Mouse (Mus musculus) kidney, embryonic 14.5 days (tissue): ENCODE results near the gene Trpm4. TPM values are rescaled to one million over a fixed set of nuclear protein-coding genes. Genes with fewer than 3 reads are reported as not detected.

Experiments
- ATAC-seq: fragments of 200-750 bp; cut with Nextera tagmentation; 2 replicates; pipeline ENCODE4 v1.8.0; 2017; ENCODE audit warnings: moderate number of reproducible peaks, mild to moderate bottlenecking, moderate TSS enrichment, moderate library complexity; ENCODE audit not compliant: low FRiP score, low TSS enrichment
- H3K27ac ChIP-seq: fragments of 300-500 bp; sonication (generic); 2 replicates; pipeline ENCODE4 v1.5.1; 2014; ENCODE audit warnings: low read depth, mild to moderate bottlenecking, low read length, moderate library complexity, mixed read lengths
- H3K27me3 ChIP-seq: fragments of 300-500 bp; sonication (generic); 2 replicates; pipeline ENCODE4 v1.6.1; 2014; ENCODE audit warnings: mild to moderate bottlenecking, low read length; ENCODE audit not compliant: control insufficient read depth, insufficient read depth
- H3K36me3 ChIP-seq: fragments of 300-500 bp; sonication (generic); 2 replicates; pipeline ENCODE4 v1.6.1; 2014; ENCODE audit warnings: low read length, mixed read lengths; ENCODE audit not compliant: control insufficient read depth, insufficient read depth
- H3K4me1 ChIP-seq: fragments of 300-500 bp; sonication (generic); 2 replicates; pipeline ENCODE4 v1.6.1; 2014; ENCODE audit warnings: low read length, mixed read lengths; ENCODE audit not compliant: control insufficient read depth, insufficient read depth
- H3K4me2 ChIP-seq: fragments of 300-500 bp; sonication (generic); replicated peaks from 2 replicates; pipeline ENCODE4 v1.6.1; 2014; ENCODE audit warnings: low read depth, mild to moderate bottlenecking, low read length
- H3K4me3 ChIP-seq: fragments of 300-500 bp; sonication (generic); 2 replicates; pipeline ENCODE4 v1.5.1; 2014; ENCODE audit warnings: mild to moderate bottlenecking, low read length
- H3K9ac ChIP-seq: fragments of 300-500 bp; sonication (generic); 2 replicates; pipeline ENCODE4 v1.6.1; 2014; ENCODE audit warnings: low read depth, mild to moderate bottlenecking, low read length, moderate library complexity
- H3K9me3 ChIP-seq: fragments of 300-500 bp; sonication (generic); 2 replicates; pipeline ENCODE4 v1.6.1; 2016; ENCODE audit warnings: low read length; ENCODE audit not compliant: control insufficient read depth
- WGBS: fragments of 180-500 bp; shearing (Covaris S2); extraction: QIAGEN DNeasy Blood & Tissue Kit; methylation state at CpG from one replicate; pipeline ENCODE4 v1.1.7; 2014; 5-methylcytosine and 5-hydroxymethylcytosine counted together
- polyA plus RNA-seq: library from polyadenylated mRNA; unstranded; fragments of >200 nt; fragmentation: Nextera tagmentation; extraction: Ambion mirVana; gene quantifications from 2 replicates; pipeline ENCODE4 v1.2.1, GENCODE M21; 2014

Gene Trpm4
- polyA plus RNA-seq, 1 experiment from 2014 or later = 11.3 TPM

- Histone ChIP-seq H3K9me3 (no peaks in the 10 kb centered on the region), H3K9ac (no peak overlapping the region), H3K4me1 (peaks cover 23% of the 10 kb centered on the region), H3K4me2 (no peak overlapping the region), H3K4me3 (no peak overlapping the region), H3K27me3 (no peaks in the 10 kb centered on the region), H3K27ac (no peak overlapping the region), H3K36me3 (peaks cover 3% of the 10 kb centered on the region; the same call in 1 of the 2 replicates)
- no peak for ATAC-seq
- 20% methylated on average over 9 of the region's 9 CpGs for WGBS
Observed at GRCm38 (mm10) chr7:45309455-45309854, 24.1 kb downstream of the Trpm4 start.

GRCm38 (mm10) chr7:45308551-45309240 is 24.9 kb downstream of the Trpm4 start:
- Histone ChIP-seq H3K36me3 (peaks cover 3% of the 10 kb centered on the region; the same call in 1 of the 2 replicates), H3K4me3 (no peak overlapping the region), H3K9me3 (no peaks in the 10 kb centered on the region), H3K4me2 (no peak overlapping the region), H3K4me1 (peaks cover 20% of the 10 kb centered on the region), H3K9ac (no peak overlapping the region), H3K27ac (no peak overlapping the region), H3K27me3 (no peaks in the 10 kb centered on the region)
- ATAC-seq = no peak
- 71% methylated on average over 15 of the region's 15 CpGs for WGBS

GRCm38 (mm10) chr7:45305275-45305674 is 28.3 kb downstream of the Trpm4 start:
- H3K27me3 ChIP-seq = no peaks in the 10 kb centered on the region
- no peaks in the 10 kb centered on the region for H3K4me1 ChIP-seq
- H3K9me3 ChIP-seq = no peaks in the 10 kb centered on the region
- 7% methylated on average over 17 of the region's 17 CpGs for WGBS
- H3K9ac ChIP-seq = no peak overlapping the region; the same call in 1 of the 2 replicates
- no peak overlapping the region for H3K27ac ChIP-seq
- ATAC-seq = peak; percentile 53
- H3K4me2 ChIP-seq = peak overlapping the region; percentile 19; the same call in 1 of the 2 replicates
- H3K36me3 ChIP-seq = peaks cover 7% of the 10 kb centered on the region; the same call in 1 of the 2 replicates
- H3K4me3 ChIP-seq = peak overlapping the region; percentile 11; the same call in 1 of the 2 replicates

GRCm38 (mm10) chr7:45304869-45305268 is 28.7 kb downstream of the Trpm4 start:
- peak; percentile 18 for ATAC-seq
- H3K4me2 ChIP-seq = peak overlapping the region; percentile 19; the same call in 1 of the 2 replicates
- no peaks in the 10 kb centered on the region for H3K9me3 ChIP-seq
- H3K4me3 ChIP-seq = peak overlapping the region; percentile 11; the same call in 1 of the 2 replicates
- H3K9ac ChIP-seq = no peak overlapping the region; the same call in 1 of the 2 replicates
- peaks cover 5% of the 10 kb centered on the region; the same call in 1 of the 2 replicates for H3K36me3 ChIP-seq
- no peaks in the 10 kb centered on the region for H3K27me3 ChIP-seq
- no peaks in the 10 kb centered on the region for H3K4me1 ChIP-seq
- H3K27ac ChIP-seq = no peak overlapping the region
- WGBS = 12% methylated on average over 11 of the region's 13 CpGs

GRCm38 (mm10) chr7:45302626-45303025 is 31.0 kb downstream of the Trpm4 start:
- no peaks in the 10 kb centered on the region for H3K4me1 ChIP-seq
- no peak overlapping the region for H3K27ac ChIP-seq
- no peak for ATAC-seq
- H3K9ac ChIP-seq = no peak overlapping the region
- 81% methylated on average over 8 of the region's 8 CpGs for WGBS
- H3K9me3 ChIP-seq = no peaks in the 10 kb centered on the region
- no peak overlapping the region for H3K4me2 ChIP-seq
- peaks cover 5% of the 10 kb centered on the region; the same call in 1 of the 2 replicates for H3K36me3 ChIP-seq
- no peaks in the 10 kb centered on the region for H3K27me3 ChIP-seq
- no peak overlapping the region for H3K4me3 ChIP-seq

GRCm38 (mm10) chr7:45300270-45300669 is 33.3 kb downstream of the Trpm4 start:
- no peaks in the 10 kb centered on the region for H3K9me3 ChIP-seq
- peaks cover 5% of the 10 kb centered on the region; the same call in 1 of the 2 replicates for H3K36me3 ChIP-seq
- H3K27me3 ChIP-seq = no peaks in the 10 kb centered on the region
- no peak overlapping the region for H3K4me2 ChIP-seq
- no peak overlapping the region for H3K9ac ChIP-seq
- ATAC-seq = peak; percentile 48; the same call in 1 of the 2 replicates
- H3K4me1 ChIP-seq = no peaks in the 10 kb centered on the region
- 17% methylated on average over 6 of the region's 6 CpGs for WGBS
- H3K4me3 ChIP-seq = no peak overlapping the region
- no peak overlapping the region for H3K27ac ChIP-seq

GRCm38 (mm10) chr7:45299752-45300151 is 33.8 kb downstream of the Trpm4 start:
- ATAC-seq = peak; percentile 87
- Histone ChIP-seq H3K27ac (no peak overlapping the region), H3K9ac (no peak overlapping the region), H3K4me3 (no peak overlapping the region), H3K4me1 (no peaks in the 10 kb centered on the region), H3K27me3 (no peaks in the 10 kb centered on the region), H3K9me3 (no peaks in the 10 kb centered on the region), H3K36me3 (peaks cover 5% of the 10 kb centered on the region; the same call in 1 of the 2 replicates), H3K4me2 (no peak overlapping the region)
- 14% methylated on average over 5 of the region's 5 CpGs for WGBS

- Histone ChIP-seq H3K4me1 (no peaks in the 10 kb centered on the region), H3K36me3 (no peaks in the 10 kb centered on the region), H3K9me3 (no peaks in the 10 kb centered on the region), H3K27me3 (no peaks in the 10 kb centered on the region), H3K4me3 (no peak overlapping the region), H3K27ac (no peak overlapping the region), H3K9ac (no peak overlapping the region), H3K4me2 (no peak overlapping the region)
- no peak for ATAC-seq
- 56% methylated on average over 3 of the region's 3 CpGs for WGBS
Observed at GRCm38 (mm10) chr7:45297563-45297962, 36.0 kb downstream of the Trpm4 start.

- Histone ChIP-seq H3K4me3 (no peak overlapping the region), H3K4me2 (no peak overlapping the region), H3K9me3 (no peaks in the 10 kb centered on the region), H3K4me1 (no peaks in the 10 kb centered on the region), H3K9ac (no peak overlapping the region), H3K27me3 (no peaks in the 10 kb centered on the region), H3K36me3 (no peaks in the 10 kb centered on the region), H3K27ac (no peak overlapping the region)
- ATAC-seq = no peak
- 64% methylated on average over 1 of the region's 1 CpGs for WGBS
Observed at GRCm38 (mm10) chr7:45296626-45297025, 37.0 kb downstream of the Trpm4 start.
